Mouse (Mus musculus): ENCODE results near the gene Dnaaf1. TPM values are rescaled to one million over a fixed set of nuclear protein-coding genes. Genes with fewer than 3 reads are reported as not detected.

Dnaaf1 gene
- not detected in 2 replicates for total RNA-seq (2021)
- long read RNA-seq, experiment 1, partial matches to known transcripts, result 0 of 1 reads
- long read RNA-seq, experiment 1, other reads (novel, unspliced or antisense), result 0 of 1 reads
- long read RNA-seq, experiment 2, partial matches to known transcripts, result 1 of 1 reads
- long read RNA-seq, experiment 2, other reads (novel, unspliced or antisense), result 0 of 1 reads

GRCm38 (mm10) chr8:119574437-119575365 is at the start of gene Dnaaf1, which contains the start of gene Hsdl1:
Dnaaf1 (plus strand) TSS chr8:119575235.
Hsdl1 (minus strand) TSS chr8:119575183.
- DNase-seq, result peak; percentile 99

GRCm38 (mm10) chr8:119528762-119529161 is 46.3 kb upstream of the Dnaaf1 start:
- DNase-seq, result no peak

GRCm38 (mm10) chr8:119530937-119531336 is 44.1 kb upstream of the Dnaaf1 start:
- peak; percentile 43 for DNase-seq

GRCm38 (mm10) chr8:119531397-119531796 is 43.6 kb upstream of the Dnaaf1 start:
- no peak for DNase-seq

- DNase-seq, result no peak
These were observed 43.1 kb upstream of the Dnaaf1 start for GRCm38 (mm10) chr8:119531973-119532372.

GRCm38 (mm10) chr8:119544606-119545005 is 30.4 kb upstream of the Dnaaf1 start:
- DNase-seq, result no peak

GRCm38 (mm10) chr8:119545180-119545579 is 29.9 kb upstream of the Dnaaf1 start:
- no peak for DNase-seq

GRCm38 (mm10) chr8:119545791-119546190 is 29.2 kb upstream of the Dnaaf1 start:
- no peak for DNase-seq

GRCm38 (mm10) chr8:119547019-119547691 is 27.9 kb upstream of the Dnaaf1 start:
- no peak for DNase-seq

- no peak for DNase-seq
These were observed 26.4 kb upstream of the Dnaaf1 start for GRCm38 (mm10) chr8:119548560-119549113.

- peak; percentile 32 for DNase-seq
These were observed 22.1 kb upstream of the Dnaaf1 start for GRCm38 (mm10) chr8:119552967-119553366.

- DNase-seq, result no peak
These were observed 19.2 kb upstream of the Dnaaf1 start for GRCm38 (mm10) chr8:119555861-119556260.

GRCm38 (mm10) chr8:119557132-119557531 is 17.9 kb upstream of the Dnaaf1 start:
- no peak for DNase-seq

- DNase-seq, result peak; percentile 90
These were observed 17.0 kb upstream of the Dnaaf1 start for GRCm38 (mm10) chr8:119557821-119558602.

GRCm38 (mm10) chr8:119558603-119559401 is 16.2 kb upstream of the Dnaaf1 start, which contains the start of gene Mbtps1:
Mbtps1 (minus strand) TSS chr8:119558735.
- DNase-seq, result peak; percentile 99

- DNase-seq, result no peak
These were observed 15.7 kb upstream of the Dnaaf1 start for GRCm38 (mm10) chr8:119559402-119559720.

GRCm38 (mm10) chr8:119563849-119564251 is 11.2 kb upstream of the Dnaaf1 start:
- DNase-seq, result no peak

GRCm38 (mm10) chr8:119566367-119566766 is 8.7 kb upstream of the Dnaaf1 start:
- DNase-seq, result no peak

- no peak for DNase-seq
These were observed 6.8 kb upstream of the Dnaaf1 start for GRCm38 (mm10) chr8:119568251-119568650.

- no peak for DNase-seq
These were observed 6.1 kb upstream of the Dnaaf1 start for GRCm38 (mm10) chr8:119568951-119569350.

GRCm38 (mm10) chr8:119569881-119570280 is 5.2 kb upstream of the Dnaaf1 start:
- no peak for DNase-seq
